ENCODE assay signal across 9 mouse cellular contexts in genomic region chr5:113489617-113490016, GRCm38 (mm10). TPM values are rescaled to one million over a fixed set of nuclear protein-coding genes. Genes with fewer than 3 reads are reported as not detected.
"Had no signal": no experiment of that assay in that cellular context is flagged by ENCODE, and none has a peak within 500 bp of the region (broad histone marks: within the 10 kb centered on the region; RNA-seq: fewer than 3 reads in every experiment).

No protein-coding gene starts in this region.

- H3K9me3 ChIP-seq: limb, embryonic 15.5 days; liver, embryonic 12.5 days; midbrain, embryonic 10.5 days; neural tube, embryonic 12.5 days had no signal

- H3K4me3 ChIP-seq: myocyte had no signal

- H3K36me3 ChIP-seq: limb, embryonic 15.5 days; liver, embryonic 12.5 days; midbrain, embryonic 10.5 days; neural tube, embryonic 12.5 days had no signal

- ATAC-seq: liver, embryonic 12.5 days had no signal

- DNase-seq: kidney, adult 8-10 months; kidney, postnatal 25 days; lung, embryonic 14.5 days; thymus, postnatal 36 days had no signal

- H3K9ac ChIP-seq: liver, embryonic 12.5 days had no signal

- H3K4me1 ChIP-seq: liver, embryonic 12.5 days had no signal

- H3K27ac ChIP-seq: liver, embryonic 12.5 days had no signal

RNA-seq across cellular contexts. Expression of gene Wscd2, which starts 0.5 kb away (rescaled TPM):
- polyA plus RNA-seq: myocyte had no signal
